Mouse (Mus musculus): ENCODE results near the gene Cacnb1. TPM values are rescaled to one million over a fixed set of nuclear protein-coding genes. Genes with fewer than 3 reads are reported as not detected.

The Cacnb1 gene
- total RNA-seq, 1 experiment from 2014 or later: 1.6 TPM

DNA sequence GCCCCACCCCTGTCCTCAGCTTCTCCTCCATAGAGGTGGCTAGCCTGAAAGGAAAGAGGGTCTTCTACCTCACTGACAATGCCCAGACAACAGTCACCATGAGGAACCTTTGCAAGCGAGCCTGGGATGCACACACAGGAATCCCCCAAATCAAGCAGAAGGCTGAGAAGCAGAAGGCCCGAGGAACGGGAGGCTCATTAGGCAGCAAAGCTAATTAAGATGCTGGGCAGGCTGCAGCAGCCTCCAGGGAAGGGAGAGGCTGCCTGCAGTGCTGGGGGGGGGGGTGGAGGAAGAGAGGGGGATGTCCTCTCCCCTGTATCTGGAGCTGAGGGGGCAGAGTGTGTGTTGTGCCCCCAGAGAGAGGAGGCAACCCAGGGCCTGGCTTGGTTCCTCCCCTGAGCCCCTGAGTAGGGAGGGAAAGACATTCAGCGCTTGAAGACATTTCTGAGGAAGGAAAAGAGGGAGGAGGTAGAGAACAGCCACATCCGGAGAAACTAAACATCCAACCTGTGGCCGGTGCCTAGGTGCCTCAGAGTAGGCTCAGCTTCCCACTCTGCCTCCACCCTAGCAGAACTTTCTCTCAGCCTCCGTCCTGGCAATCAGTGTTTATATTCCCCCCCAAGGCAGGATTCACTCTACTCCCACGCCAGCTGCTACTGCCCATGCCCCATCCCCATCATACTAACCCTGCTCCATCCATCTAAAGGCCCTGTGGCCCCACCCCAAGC, 2.8 kb downstream of the Cacnb1 start:
- no peak for ATAC-seq (replicated peaks; ENCODE audit: insufficient number of reproducible peaks, low FRiP score, low TSS enrichment, poor library complexity, severe bottlenecking)

DNA sequence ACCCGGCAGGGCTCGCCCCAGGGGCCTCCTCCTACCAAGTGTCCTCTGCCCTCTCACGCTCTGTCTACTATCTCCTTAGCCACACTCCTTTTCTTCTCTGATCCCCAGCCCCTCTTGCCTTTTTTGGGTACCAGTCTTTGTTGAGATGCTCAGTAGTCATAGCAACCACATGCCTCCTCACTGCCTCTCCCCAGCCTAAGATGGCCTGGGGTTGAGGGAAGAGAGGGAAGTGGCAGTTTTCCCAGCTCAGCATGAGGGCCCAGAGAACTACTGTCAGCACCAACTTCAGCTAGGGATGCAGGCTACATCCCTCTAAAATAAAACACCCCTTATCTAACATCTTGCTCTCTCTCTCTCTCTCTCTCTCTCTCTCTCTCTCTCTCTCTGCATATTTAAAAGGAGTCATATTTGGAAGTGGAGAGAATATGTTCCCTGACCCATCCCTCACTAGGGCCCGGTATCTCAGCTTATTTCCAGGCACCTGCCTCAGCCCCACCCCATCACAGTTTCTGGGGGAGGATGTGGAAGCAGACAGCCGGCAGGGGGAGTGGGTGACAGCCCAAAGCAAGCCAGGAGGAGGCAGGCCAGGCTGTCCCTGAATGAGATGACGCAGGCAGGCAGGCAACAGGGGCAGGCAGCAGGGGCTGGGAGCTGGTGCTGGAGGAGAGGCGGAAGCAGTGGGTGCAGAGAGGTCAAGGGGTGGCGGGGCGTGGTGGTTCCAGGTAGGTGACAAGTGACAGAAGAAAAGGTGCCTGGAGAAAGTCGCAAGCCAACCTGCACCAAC, 3.8 kb downstream of the Cacnb1 start:
- ATAC-seq (replicated peaks; ENCODE audit: insufficient number of reproducible peaks, low FRiP score, low TSS enrichment, poor library complexity, severe bottlenecking): no peak

DNA sequence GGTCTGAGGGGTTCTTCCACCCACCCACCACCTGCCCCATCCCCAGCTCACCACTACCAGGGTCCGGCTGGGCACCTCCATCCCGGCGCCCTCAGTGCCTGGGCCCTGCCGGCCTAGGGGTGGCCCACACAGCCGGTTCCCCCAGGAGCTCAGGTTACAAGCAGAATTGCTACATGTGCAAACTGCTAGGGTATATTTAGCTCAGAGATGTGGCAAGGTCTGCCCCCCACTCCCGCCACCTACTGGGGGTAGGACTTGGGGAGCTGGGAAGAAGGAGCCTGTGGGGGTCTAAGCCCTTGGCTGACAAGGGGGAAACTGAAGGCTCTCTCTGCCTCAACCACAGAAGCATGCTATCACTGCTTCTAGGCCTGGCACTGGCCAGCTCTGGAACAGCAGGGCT, 4.6 kb downstream of the Cacnb1 start:
- ATAC-seq (replicated peaks; ENCODE audit: insufficient number of reproducible peaks, low FRiP score, low TSS enrichment, poor library complexity, severe bottlenecking): no peak

DNA sequence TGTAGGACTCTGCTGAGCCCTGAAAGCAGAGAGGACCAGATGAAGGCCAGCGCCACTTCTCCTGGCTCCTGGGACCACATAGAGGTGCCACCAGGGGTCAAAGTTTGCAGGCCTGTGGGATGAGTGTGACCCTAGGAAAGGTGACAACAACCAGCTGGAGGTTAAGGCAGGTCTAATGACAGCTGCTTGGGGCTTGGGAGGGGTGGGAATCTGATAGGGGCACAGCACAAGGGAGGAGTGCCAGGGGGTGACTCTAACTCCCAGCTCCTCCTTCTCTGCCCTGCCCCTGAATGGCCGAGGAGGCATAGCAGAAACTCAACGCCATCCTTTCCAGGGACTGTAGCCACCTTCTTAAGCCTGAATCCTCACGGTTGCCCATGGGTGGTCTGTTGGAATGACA, 6.0 kb downstream of the Cacnb1 start:
- no peak for ATAC-seq (replicated peaks; ENCODE audit: insufficient number of reproducible peaks, low FRiP score, low TSS enrichment, poor library complexity, severe bottlenecking)

DNA sequence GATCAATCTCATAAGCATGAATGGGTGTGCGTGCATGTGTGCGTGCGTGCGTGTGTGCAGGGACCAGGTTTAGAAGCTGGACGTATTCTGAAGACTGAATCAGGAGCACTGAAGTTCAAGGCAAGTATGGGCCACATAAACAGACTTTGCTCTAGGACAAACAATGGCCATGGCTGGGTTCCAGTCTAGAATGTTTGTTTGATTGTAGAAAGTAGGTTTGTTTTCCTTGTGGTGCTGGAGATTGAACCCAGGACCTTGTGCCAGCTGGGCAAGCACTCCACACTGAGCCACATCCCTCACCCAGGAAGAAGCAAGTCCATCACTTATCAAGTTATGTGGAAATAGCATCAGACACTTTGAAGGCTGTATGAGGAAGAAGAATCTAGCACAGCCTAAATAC, 6.7 kb downstream of the Cacnb1 start:
- ATAC-seq (replicated peaks; ENCODE audit: insufficient number of reproducible peaks, low FRiP score, low TSS enrichment, poor library complexity, severe bottlenecking): no peak

DNA sequence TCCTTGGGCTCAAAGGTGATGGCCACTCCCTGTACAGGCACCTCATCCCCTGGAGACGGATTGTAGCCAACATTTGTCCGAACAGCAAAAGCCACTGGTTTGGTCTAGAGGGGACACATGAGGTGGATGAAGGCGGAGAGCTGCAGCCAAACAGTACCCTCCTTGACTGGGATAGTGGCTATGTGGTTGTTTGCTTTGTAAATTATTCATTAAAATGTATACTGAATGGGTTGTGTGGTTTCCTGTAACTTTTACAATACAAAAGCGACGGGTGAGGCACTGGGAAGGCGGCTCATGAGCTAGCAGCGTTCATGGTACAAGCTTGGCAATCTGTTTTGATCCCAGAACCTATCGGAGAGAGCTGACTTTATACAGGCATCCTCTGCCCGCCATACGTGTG, 10.0 kb downstream of the Cacnb1 start:
- ATAC-seq (replicated peaks; ENCODE audit: insufficient number of reproducible peaks, low FRiP score, low TSS enrichment, poor library complexity, severe bottlenecking): no peak

DNA sequence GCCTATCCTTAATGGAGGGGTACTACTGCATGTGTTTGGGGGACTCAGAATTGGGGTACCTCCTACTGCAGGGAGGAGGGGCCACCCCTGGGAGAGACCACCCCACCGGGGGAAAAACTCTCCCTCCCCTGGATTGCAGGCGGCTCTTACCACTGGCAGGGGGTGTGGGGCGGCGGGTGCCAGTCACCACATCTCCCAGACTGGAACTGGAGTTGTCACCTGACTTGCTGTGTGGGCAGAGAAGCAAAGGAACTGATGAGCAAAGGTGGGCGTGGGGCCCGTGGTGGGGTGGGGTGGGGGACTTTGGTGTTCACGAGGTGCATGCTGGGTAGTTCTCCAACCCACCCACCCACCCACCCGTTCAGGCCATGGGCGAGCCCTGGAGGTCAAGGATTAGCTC, 11.1 kb downstream of the Cacnb1 start:
- ATAC-seq (replicated peaks; ENCODE audit: insufficient number of reproducible peaks, low FRiP score, low TSS enrichment, poor library complexity, severe bottlenecking): no peak

DNA sequence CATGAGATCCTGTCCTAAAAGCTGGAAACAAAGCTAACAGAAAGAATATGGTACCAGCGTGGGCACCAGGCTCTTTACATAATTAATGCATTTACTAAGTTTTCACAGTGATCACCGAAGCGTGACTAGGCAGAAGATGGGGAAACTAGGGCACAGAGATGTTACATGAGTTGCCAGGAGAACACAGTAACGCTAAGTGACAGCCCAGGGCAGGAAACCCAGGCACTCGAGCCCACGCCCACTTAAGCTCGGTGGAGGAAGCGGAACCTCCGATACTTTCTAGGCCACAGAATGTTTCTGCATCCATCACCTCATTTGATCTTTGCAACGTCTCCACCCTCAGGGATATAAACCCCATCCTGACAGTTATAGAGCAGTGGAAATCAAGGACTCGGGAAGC, 14.7 kb downstream of the Cacnb1 start:
- ATAC-seq (replicated peaks; ENCODE audit: insufficient number of reproducible peaks, low FRiP score, low TSS enrichment, poor library complexity, severe bottlenecking): peak; percentile 67

DNA sequence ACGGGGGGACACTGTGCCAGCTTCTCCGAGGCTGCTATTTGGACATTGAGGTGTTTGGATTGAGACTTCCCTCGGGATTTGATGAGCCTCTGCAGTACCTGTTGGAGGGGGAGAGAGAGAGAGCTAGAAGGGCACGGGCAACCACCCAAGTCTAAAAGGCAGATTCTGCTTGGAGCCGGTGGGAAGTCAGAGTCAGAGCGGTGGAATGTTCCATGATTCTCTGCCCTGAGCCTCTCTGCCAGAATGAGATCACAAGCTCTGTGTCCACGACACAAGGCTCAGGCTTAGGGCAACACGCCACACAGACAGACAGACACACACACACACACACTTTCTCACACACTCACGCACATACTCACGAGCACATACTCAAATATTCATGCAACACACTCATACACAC, 17.1 kb downstream of the Cacnb1 start:
- no peak for ATAC-seq (replicated peaks; ENCODE audit: insufficient number of reproducible peaks, low FRiP score, low TSS enrichment, poor library complexity, severe bottlenecking)

DNA sequence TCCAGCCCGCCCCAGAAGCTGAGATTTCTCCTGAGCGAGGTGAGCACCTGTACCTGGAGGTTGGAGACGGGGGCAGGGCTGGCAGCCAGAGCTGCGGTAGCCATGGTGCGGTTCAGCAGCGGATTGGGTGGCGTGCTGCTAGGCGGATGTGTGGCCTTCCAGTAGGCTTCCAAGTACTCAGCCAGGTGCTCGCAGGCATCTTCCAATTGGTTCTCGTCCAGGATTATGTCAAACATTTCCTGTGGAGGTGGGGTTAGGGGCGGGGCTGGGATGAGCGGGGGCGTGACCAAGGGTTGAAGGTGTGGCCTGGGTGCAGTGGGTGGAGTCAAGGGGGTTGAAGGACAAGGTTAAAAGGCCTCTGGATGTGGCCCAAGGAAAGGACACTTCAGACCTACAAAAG, 17.8 kb downstream of the Cacnb1 start:
- no peak for ATAC-seq (replicated peaks; ENCODE audit: insufficient number of reproducible peaks, low FRiP score, low TSS enrichment, poor library complexity, severe bottlenecking)

DNA sequence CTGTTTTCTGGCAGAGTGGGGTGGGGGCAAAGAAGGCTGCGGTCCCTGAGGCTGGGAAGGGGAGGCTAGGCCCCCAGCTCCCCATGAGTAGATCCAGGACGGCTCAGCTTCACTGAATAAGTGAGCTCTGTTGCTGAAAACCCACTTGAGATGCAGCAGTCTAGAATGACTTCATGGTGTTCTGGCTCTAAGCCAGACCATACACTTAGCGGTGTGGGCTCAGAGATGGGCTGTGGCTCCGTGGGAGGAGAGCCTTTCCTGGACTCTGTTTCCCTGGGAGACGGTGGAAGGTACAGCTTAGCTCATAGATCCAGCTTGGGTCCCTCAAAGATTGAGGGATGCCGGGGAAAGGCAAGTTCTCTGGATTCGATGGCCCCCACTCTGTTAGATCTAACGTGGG, 18.7 kb downstream of the Cacnb1 start:
- no peak for ATAC-seq (replicated peaks; ENCODE audit: insufficient number of reproducible peaks, low FRiP score, low TSS enrichment, poor library complexity, severe bottlenecking)

DNA sequence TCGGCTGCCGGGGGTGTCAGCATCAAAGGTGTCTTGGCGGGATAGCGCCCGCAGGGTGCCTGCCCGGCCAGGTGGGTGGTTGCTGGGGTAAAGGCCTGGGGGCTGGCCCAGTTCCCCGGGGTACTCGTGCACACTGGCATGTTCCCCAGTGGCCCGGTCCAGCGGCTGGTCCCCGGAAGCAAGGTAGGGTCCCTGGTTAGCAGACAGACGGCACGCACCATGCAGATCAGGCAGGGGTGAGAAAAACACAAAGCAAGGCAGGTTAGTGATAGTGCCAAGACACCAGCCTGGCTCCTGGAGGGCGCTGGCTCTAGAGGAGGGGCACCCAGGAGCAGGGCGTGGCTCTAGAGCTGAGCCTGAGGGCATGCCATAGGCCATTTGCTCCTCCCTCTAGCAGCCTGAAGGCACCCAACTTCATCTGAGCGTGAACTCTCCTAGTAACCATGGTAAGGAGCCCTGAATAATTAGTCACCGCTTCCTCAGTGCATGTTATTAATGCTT, 19.6 kb downstream of the Cacnb1 start:
- no peak for ATAC-seq (replicated peaks; ENCODE audit: insufficient number of reproducible peaks, low FRiP score, low TSS enrichment, poor library complexity, severe bottlenecking)

DNA sequence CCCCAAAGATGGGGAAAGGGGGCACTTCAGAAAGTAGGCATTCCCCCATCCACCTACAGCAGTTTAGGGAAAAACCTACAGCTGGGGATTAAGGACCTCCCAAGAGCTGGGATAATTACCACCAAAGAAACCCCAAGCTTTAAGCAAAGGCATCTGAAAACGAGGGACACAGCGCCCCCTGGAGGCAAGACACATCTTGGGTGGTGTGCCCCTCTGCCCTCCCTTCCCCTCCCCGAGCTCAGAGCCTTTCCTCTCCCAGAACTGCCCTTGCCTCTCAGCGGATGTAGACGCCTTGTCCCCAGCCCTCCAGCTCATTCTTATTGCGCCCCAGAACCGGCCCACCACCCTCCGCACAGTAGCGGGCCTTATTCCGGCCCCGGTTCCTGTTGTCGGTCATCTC, 20.2 kb downstream of the Cacnb1 start:
- ATAC-seq (replicated peaks; ENCODE audit: insufficient number of reproducible peaks, low FRiP score, low TSS enrichment, poor library complexity, severe bottlenecking): peak; percentile 47

DNA sequence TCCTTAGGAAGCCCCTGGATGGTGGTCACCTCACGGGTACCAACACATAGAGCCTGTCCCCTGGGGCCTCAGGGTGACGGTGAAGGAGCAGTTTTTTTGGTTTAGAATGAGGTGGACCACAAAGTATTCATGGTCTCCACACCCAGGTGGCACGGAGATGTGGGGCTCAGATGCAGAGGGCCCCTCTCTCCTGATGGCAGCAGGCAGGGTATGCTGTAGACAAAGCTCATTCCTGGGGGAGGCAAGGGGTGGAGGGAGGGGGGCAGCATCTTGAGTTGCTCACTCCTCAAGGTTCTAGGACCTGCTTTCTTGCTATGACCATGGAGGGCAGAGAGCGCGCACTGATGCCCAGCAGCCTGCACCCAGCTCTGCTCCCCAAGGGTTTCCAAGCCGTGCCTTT, 20.8 kb downstream of the Cacnb1 start:
- no peak for ATAC-seq (replicated peaks; ENCODE audit: insufficient number of reproducible peaks, low FRiP score, low TSS enrichment, poor library complexity, severe bottlenecking)

DNA sequence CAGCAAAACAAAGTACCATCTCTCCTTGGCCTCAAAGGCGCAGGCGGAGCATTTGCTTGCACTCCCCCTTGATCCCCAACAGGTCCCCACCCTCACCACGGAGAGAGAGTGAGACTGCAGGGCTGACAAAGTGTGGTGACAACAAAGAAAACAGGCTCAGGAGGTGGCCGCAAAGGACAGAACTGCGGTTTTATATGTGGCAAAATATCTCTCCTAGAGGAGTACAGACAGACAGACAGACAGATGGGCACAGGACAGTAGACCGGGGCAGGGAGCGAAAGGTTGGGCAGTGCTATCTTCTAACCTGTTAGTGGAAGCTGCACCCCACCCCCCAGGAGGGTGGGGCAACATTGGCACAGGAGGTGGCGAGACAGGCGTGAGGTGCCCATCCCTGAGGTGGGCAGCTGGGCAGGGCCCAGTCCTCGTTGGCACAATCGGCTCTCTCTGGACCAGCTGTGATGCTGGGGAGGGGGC, 21.4 kb downstream of the Cacnb1 start:
- ATAC-seq (replicated peaks; ENCODE audit: insufficient number of reproducible peaks, low FRiP score, low TSS enrichment, poor library complexity, severe bottlenecking): no peak

DNA sequence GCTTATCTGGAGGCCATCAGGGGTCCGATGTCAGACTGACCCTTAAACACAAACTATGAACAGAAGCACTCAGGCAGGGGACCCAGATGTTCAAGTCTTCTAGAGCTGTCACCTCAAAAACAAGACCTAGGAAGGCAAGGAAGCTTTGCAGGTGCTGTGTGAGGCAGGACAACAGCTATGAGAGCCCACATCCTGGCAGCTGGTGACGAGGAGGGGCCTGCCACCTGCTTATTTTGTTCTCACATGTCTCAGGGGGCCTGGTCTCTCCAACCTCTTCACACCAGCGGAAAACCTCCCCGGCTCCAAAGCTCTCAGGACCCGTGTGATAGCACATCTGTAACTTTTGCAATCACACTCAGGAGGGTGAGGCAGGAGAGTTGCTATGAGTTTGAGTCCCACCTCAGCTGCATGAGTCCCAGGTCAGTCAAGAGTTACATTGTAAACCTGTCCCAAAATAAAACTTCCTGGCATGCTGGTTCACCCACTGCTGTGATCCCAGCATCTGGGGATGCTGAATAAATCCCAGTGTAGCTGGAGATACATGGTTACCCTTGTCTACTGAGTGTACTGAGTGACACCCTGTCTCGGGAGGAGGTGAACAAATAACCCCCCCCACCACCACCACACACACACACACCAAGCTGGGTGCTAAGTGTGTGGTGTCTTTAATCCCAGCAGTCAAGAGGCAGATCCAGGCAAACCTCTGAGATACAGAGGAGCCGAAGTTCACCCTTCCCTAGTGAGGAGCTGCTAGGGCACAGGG, 22.3 kb downstream of the Cacnb1 start:
- no peak for ATAC-seq (replicated peaks; ENCODE audit: insufficient number of reproducible peaks, low FRiP score, low TSS enrichment, poor library complexity, severe bottlenecking)

DNA sequence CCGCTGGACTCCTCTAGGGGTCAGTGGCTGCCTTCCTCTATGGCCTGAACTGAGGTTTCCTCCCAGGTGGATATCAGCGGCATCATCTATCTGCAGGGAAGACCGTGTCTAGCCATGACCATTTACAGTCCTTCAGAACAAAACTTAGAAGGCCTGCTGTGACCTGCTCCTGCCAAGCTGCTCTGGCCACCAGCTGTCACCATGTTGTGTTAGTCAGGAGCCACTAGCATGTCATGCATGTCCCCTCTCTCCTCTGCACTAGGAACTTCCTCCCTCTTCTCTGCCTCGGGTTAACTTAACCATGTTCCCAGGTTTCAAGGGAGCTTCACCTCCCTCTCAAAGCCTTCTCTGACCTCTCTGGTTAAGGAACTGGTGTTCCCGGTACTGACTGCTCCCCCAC, 23.1 kb downstream of the Cacnb1 start:
- no peak for ATAC-seq (replicated peaks; ENCODE audit: insufficient number of reproducible peaks, low FRiP score, low TSS enrichment, poor library complexity, severe bottlenecking)

DNA sequence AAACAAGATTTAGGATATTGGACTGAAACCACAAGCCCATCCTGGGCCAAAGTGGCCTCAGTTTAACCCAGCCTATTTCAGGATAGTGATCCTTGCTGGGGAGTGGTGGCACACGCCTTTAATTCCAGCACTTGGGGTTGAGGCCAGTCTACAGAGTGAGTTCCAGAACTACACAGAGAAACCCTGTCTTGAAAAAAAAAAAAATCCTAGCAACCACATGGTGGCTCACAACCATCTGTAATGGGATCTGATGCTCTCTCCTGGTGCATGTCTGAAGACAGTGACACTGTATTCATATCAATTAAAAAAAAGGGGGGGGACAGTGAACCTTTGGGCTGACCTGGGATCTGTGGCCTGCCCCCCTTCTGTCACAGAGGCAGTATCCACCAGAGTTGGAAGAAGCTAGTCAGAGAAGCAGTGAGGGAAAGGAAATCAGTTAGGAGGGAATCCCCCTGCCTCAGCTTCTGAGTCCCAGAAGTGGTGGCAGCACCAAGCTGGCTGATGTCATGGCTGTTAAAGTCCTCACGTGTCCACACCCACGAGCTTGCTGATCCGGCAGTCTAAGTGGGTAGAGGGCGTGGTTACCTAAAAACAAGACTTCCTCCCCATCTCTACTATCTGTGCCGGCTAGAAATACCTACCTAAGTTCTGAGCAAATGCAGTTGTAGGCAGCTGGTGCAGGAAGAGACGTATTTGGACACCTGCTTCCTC, 23.8 kb downstream of the Cacnb1 start:
- peak; percentile 49 for ATAC-seq (replicated peaks; ENCODE audit: insufficient number of reproducible peaks, low FRiP score, low TSS enrichment, poor library complexity, severe bottlenecking)
